In the genomic region with DNA sequence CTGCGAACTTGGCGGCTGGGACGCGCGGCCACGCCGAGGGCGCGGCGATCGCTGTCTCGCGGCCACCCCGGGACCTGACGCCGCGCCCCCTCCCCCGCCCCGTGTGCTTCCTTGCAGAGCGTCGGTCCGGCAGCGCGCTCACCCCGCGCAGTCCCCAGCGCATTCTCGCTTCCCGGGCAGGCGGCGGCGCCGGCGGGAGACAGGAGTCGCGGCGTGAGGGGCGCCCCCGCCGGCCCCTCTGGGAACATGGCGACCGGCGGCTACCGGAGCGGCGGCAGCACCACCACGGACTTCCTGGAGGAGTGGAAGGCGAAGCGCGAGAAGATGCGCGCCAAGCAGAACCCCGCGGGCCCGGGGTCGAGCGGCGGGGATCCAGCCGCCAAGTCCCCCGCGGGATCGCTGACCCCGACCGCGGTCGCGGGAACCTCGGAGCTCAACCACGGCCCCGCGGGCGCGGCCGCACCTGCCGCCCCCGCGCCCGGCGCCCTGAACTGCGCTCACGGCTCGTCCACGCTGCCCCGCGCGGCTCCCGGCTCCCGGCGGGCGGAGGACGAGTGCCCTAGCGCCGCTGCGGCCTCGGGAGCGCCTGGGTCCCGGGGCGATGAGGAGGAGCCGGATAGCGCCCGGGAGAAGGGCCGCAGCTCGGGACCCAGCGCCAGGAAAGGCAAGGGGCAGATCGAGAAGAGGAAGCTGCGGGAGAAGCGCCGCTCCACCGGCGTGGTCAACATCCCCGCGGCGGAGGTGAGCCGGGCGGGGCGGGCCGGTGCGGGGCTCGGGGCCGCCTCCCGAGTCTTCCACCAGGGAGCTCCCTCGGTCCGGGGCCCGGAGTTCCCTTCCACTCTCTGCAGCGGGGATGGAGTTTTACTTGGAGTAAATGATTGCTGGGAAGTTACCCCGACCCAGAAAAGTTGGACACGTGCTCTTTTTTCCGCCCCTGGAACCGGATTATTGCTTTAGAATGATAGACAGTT, we compare ENCODE assay signal across 8 mouse cellular contexts. TPM values are rescaled to one million over a fixed set of nuclear protein-coding genes. Genes with fewer than 3 reads are reported as not detected.
DNase-seq lines count a peak whose midpoint lies in the region; ATAC-seq and TF ChIP-seq lines count a peak whose summit lies in the region.

No protein-coding gene starts in this region.

- peak overlapping the region; percentile 53 for H3K9ac ChIP-seq in forebrain, postnatal 0 days
- H3K9ac ChIP-seq in hindbrain, embryonic 12.5 days: peak overlapping the region; percentile 80
- H3K9ac ChIP-seq in stomach, embryonic 15.5 days: peak overlapping the region; percentile 51

- DNase-seq in cerebellum, adult 9-10 months: no peak
- peak; percentile 23 for DNase-seq in cerebellum, adult 11 months
- peak; percentile 49 for DNase-seq in forebrain, postnatal 0 days
- peak; percentile 27 to 29 for DNase-seq in left cerebral cortex, postnatal 36 days (ENCODE audit: low spot score in 2 of 2)
- DNase-seq in mesoderm, embryonic 11.5 days (ENCODE audit: low read depth, low spot score): peak; percentile 47

- WGBS in forebrain, postnatal 0 days: 1% methylated on average over 115 of the region's 129 CpGs
- WGBS in hindbrain, embryonic 12.5 days: under 1% methylated on average over 91 of the region's 129 CpGs
- under 1% methylated on average over 115 of the region's 129 CpGs for WGBS in stomach, embryonic 15.5 days

- H3K36me3 ChIP-seq in forebrain, postnatal 0 days (ENCODE audit: insufficient read depth): no peaks in the 10 kb centered on the region
- no peaks in the 10 kb centered on the region for H3K36me3 ChIP-seq in hindbrain, embryonic 12.5 days
- no peaks in the 10 kb centered on the region for H3K36me3 ChIP-seq in stomach, embryonic 15.5 days

- peak overlapping the region; percentile 97 for H3K4me2 ChIP-seq in forebrain, postnatal 0 days (ENCODE audit: low read depth)
- H3K4me2 ChIP-seq in hindbrain, embryonic 12.5 days (replicated peaks): peak overlapping the region; percentile 94
- peak overlapping the region; percentile 83 for H3K4me2 ChIP-seq in stomach, embryonic 15.5 days

- no peaks in the 10 kb centered on the region for H3K4me1 ChIP-seq in forebrain, postnatal 0 days (ENCODE audit: insufficient read depth)
- peaks cover 8% of the 10 kb centered on the region for H3K4me1 ChIP-seq in hindbrain, embryonic 12.5 days
- 0 out of 2 replicates have a peak, but pooled peaks cover 7% of the 10 kb centered on the region for H3K4me1 ChIP-seq in stomach, embryonic 15.5 days

- peak; percentile 33; the same call in 1 of the 2 replicates for TF ChIP-seq CTCF in forebrain, postnatal 0 days (IDR thresholded peaks at IDR 0.05; ENCODE audit: low read depth)

- ATAC-seq in cerebellum, adult (ENCODE audit: insufficient number of reproducible peaks, low FRiP score, low TSS enrichment): peak; percentile 50
- peak; percentile 77 for ATAC-seq in forebrain, postnatal 0 days
- ATAC-seq in hindbrain, embryonic 12.5 days (ENCODE audit: low FRiP score): peak; percentile 63
- peak; percentile 25 for ATAC-seq in stomach, embryonic 15.5 days (ENCODE audit: insufficient read depth, low FRiP score, low read depth)

- no peak overlapping the region for H3K27ac ChIP-seq in forebrain, postnatal 0 days (ENCODE audit: low read depth, low read length)
- peak overlapping the region; percentile 55; the same call in 1 of the 2 replicates for H3K27ac ChIP-seq in hindbrain, embryonic 12.5 days
- peak overlapping the region; percentile 85 for H3K27ac ChIP-seq in stomach, embryonic 15.5 days

- no peaks in the 10 kb centered on the region for H3K9me3 ChIP-seq in forebrain, postnatal 0 days (ENCODE audit: low read length)
- H3K9me3 ChIP-seq in hindbrain, embryonic 12.5 days (replicated peaks): no peaks in the 10 kb centered on the region
- H3K9me3 ChIP-seq in stomach, embryonic 15.5 days: no peaks in the 10 kb centered on the region

- H3K4me3 ChIP-seq in forebrain, postnatal 0 days (ENCODE audit: low read depth, low read length): peak overlapping the region; percentile 66
- peak overlapping the region; percentile 85 for H3K4me3 ChIP-seq in hindbrain, embryonic 12.5 days
- peak overlapping the region; percentile 70 for H3K4me3 ChIP-seq in stomach, embryonic 15.5 days (replicated peaks)

- intact Hi-C loops in left cerebral cortex, postnatal 36 days (cut with DNase I): loop anchor here (10.0 kb wide), 1 partner anchor 112 kb away; no protein-coding TSS in a partner anchor

- H3K27me3 ChIP-seq in forebrain, postnatal 0 days (ENCODE audit: insufficient read depth, low read length): peaks cover 7% of the 10 kb centered on the region
- peaks cover 19% of the 10 kb centered on the region for H3K27me3 ChIP-seq in hindbrain, embryonic 12.5 days
- H3K27me3 ChIP-seq in stomach, embryonic 15.5 days (replicated peaks): no peaks in the 10 kb centered on the region

RNA-seq across cellular contexts. Expression of a gene that starts 0.9 kb away (rescaled TPM):
- total RNA-seq in forebrain, postnatal 0 days (2014; rRNA removed): 2.7 and 5.0 TPM in 2 replicates
- 2.2 and 3.0 TPM in 2 replicates for polyA plus RNA-seq in forebrain, postnatal 0 days (2015; fragmentation: Nextera tagmentation; extraction: Ambion mirVana)
- 9.4 and 10.6 TPM in 2 replicates for polyA plus RNA-seq in hindbrain, embryonic 12.5 days (2016; fragmentation: Nextera tagmentation; extraction: Ambion mirVana)
- total RNA-seq in left cerebral cortex, postnatal 36 days (2021): 1 to 10 TPM; 2.8 to 3.4 TPM
- polyA plus RNA-seq in stomach, embryonic 15.5 days (2015; fragmentation: Nextera tagmentation; extraction: Ambion mirVana): 15.0 and 15.2 TPM in 2 replicates

Comparison
In these comparisons a context has a peak if more than half of its experiments do, and no peak if none do; other contexts are left out.
1. ATAC-seq: peak in every context shown above with its lines; median percentile 77 in forebrain, postnatal 0 days; 63 in hindbrain, embryonic 12.5 days; 50 in cerebellum, adult; 25 in stomach, embryonic 15.5 days.